ENCODE assay signal across 8 mouse cellular contexts in genomic region chr9:53772121-53772561, GRCm38 (mm10). TPM values are rescaled to one million over a fixed set of nuclear protein-coding genes. Genes with fewer than 3 reads are reported as not detected.
DNase-seq lines count a peak whose midpoint lies in the region; ATAC-seq and TF ChIP-seq lines count a peak whose summit lies in the region.

No protein-coding gene starts in this region.

- no peak for DNase-seq in heart, adult 11 months
- DNase-seq in brain, adult 2 months (ENCODE audit: low read depth, low spot score) = peak; percentile 10
- peak; percentile 93 for DNase-seq in kidney, adult 9 months
- DNase-seq in liver, postnatal 0 days = peak; percentile 17
- peak; percentile 30 for DNase-seq in ovary, postnatal 36 days (ENCODE audit: low spot score)
- DNase-seq in spleen, postnatal 14 days (ENCODE audit: low spot score in 2 of 2) = no peak

- H3K27me3 ChIP-seq in heart, embryonic 11.5 days (ENCODE audit: control insufficient read depth, insufficient read depth, low read length) = peaks cover 35% of the 10 kb centered on the region
- H3K27me3 ChIP-seq in forebrain, embryonic 16.5 days (replicated peaks; ENCODE audit: control insufficient read depth, insufficient read depth, low read length) = 0 out of 2 replicates have a peak, but pooled peaks cover 2% of the 10 kb centered on the region
- peaks cover 24% of the 10 kb centered on the region for H3K27me3 ChIP-seq in liver, postnatal 0 days (ENCODE audit: insufficient read depth, low read length)

- peak overlapping the region; percentile 48 for H3K4me3 ChIP-seq in heart, embryonic 11.5 days (ENCODE audit: low read depth, low read length)
- peak overlapping the region; percentile 66 for H3K4me3 ChIP-seq in forebrain, embryonic 16.5 days (replicated peaks; ENCODE audit: low read length)
- H3K4me3 ChIP-seq in liver, postnatal 0 days (ENCODE audit: low read depth, low read length) = peak overlapping the region; percentile 50

- no peak for TF ChIP-seq CTCF in liver, postnatal 0 days (IDR thresholded peaks at IDR 0.05; ENCODE audit: low read depth)

- H3K9ac ChIP-seq in heart, embryonic 11.5 days (ENCODE audit: low read depth, low read length) = no peak overlapping the region
- peak overlapping the region; percentile 68 for H3K9ac ChIP-seq in forebrain, embryonic 16.5 days (replicated peaks; ENCODE audit: low read depth, low read length)
- H3K9ac ChIP-seq in liver, postnatal 0 days (replicated peaks) = no peak overlapping the region; the same call in 1 of the 2 replicates

- no peaks in the 10 kb centered on the region for H3K9me3 ChIP-seq in heart, embryonic 11.5 days (replicated peaks; ENCODE audit: control insufficient read depth, low read length)
- 0 out of 2 replicates have a peak, but pooled peaks cover 2% of the 10 kb centered on the region for H3K9me3 ChIP-seq in forebrain, embryonic 16.5 days (ENCODE audit: control insufficient read depth, low read length)
- no peaks in the 10 kb centered on the region for H3K9me3 ChIP-seq in liver, postnatal 0 days (ENCODE audit: low read length)

- peak overlapping the region; percentile 89 for H3K4me2 ChIP-seq in heart, embryonic 11.5 days
- peak overlapping the region; percentile 83 for H3K4me2 ChIP-seq in forebrain, embryonic 16.5 days (ENCODE audit: low read length)
- peak overlapping the region; percentile 92 for H3K4me2 ChIP-seq in liver, postnatal 0 days (ENCODE audit: low read depth, low read length)

- no peak overlapping the region for H3K27ac ChIP-seq in heart, embryonic 11.5 days (ENCODE audit: low read depth, low read length)
- H3K27ac ChIP-seq in forebrain, embryonic 16.5 days (ENCODE audit: low read length) = no peak overlapping the region
- H3K27ac ChIP-seq in liver, postnatal 0 days (ENCODE audit: low read depth) = no peak overlapping the region

- H3K4me1 ChIP-seq in heart, embryonic 11.5 days (ENCODE audit: control insufficient read depth, insufficient read depth, low read length) = no peaks in the 10 kb centered on the region
- H3K4me1 ChIP-seq in forebrain, embryonic 16.5 days (replicated peaks; ENCODE audit: control insufficient read depth, insufficient read depth, low read length) = peaks cover 11% of the 10 kb centered on the region
- H3K4me1 ChIP-seq in liver, postnatal 0 days (ENCODE audit: insufficient read depth) = peaks cover 9% of the 10 kb centered on the region; the same call in 1 of the 2 replicates

- 1% methylated on average over 17 of the region's 17 CpGs for WGBS in heart, embryonic 11.5 days (ENCODE audit: insufficient replicate concordance)
- WGBS in forebrain, embryonic 16.5 days = under 1% methylated on average over 17 of the region's 17 CpGs
- 6% methylated on average over 17 of the region's 17 CpGs for WGBS in liver, postnatal 0 days (ENCODE audit: insufficient replicate concordance)

- H3K36me3 ChIP-seq in heart, embryonic 11.5 days (ENCODE audit: control insufficient read depth, insufficient read depth, low read length) = no peaks in the 10 kb centered on the region
- no peaks in the 10 kb centered on the region for H3K36me3 ChIP-seq in forebrain, embryonic 16.5 days (ENCODE audit: control insufficient read depth, insufficient read depth)
- H3K36me3 ChIP-seq in liver, postnatal 0 days (replicated peaks; ENCODE audit: insufficient read depth, low read length) = no peaks in the 10 kb centered on the region

- TF ChIP-seq EP300 in liver, postnatal 0 days (IDR thresholded peaks at IDR 0.05; ENCODE audit: low read depth) = no peak

- no peak for ATAC-seq in heart, embryonic 11.5 days (replicated peaks; ENCODE audit: insufficient number of reproducible peaks, low FRiP score, low TSS enrichment)
- peak; percentile 49; the same call in 1 of the 2 replicates for ATAC-seq in forebrain, embryonic 16.5 days
- no peak for ATAC-seq in liver, postnatal 0 days

RNA-seq across cellular contexts. Expression of gene Slc35f2, which starts 0.8 kb away (rescaled TPM):
- polyA plus RNA-seq in heart, embryonic 11.5 days (2014; fragmentation: Nextera tagmentation; extraction: Ambion mirVana) = 0.82 and 1.2 TPM in 2 replicates
- polyA plus RNA-seq in forebrain, embryonic 16.5 days (2015; fragmentation: Nextera tagmentation; extraction: Ambion mirVana) = 12.8 and 14.0 TPM in 2 replicates
- 0.14 and 0.22 TPM in 2 replicates for polyA plus RNA-seq in liver, postnatal 0 days (2015; fragmentation: Nextera tagmentation; extraction: Ambion mirVana)

Comparison
In these comparisons a context has a peak if more than half of its experiments do, and no peak if none do; other contexts are left out.
1. DNase-seq: peak in brain, adult 2 months (single experiment), kidney, adult 9 months (single experiment), liver, postnatal 0 days (single experiment) and ovary, postnatal 36 days (single experiment); none in heart, adult 11 months (single experiment) and spleen, postnatal 14 days (0 of 2).
2. Peak in every context shown above with its lines, with median percentiles within 50 percentile points of each other: H3K4me2 ChIP-seq and H3K4me3 ChIP-seq.